ENCODE assay signal across 9 mouse cellular contexts in genomic region chr8:111923383-111923804, GRCm38 (mm10). TPM values are rescaled to one million over a fixed set of nuclear protein-coding genes. Genes with fewer than 3 reads are reported as not detected.
DNase-seq lines count a peak whose midpoint lies in the region; ATAC-seq and TF ChIP-seq lines count a peak whose summit lies in the region.
"Had no signal": no experiment of that assay in that cellular context is flagged by ENCODE, and none has a peak within 500 bp of the region (broad histone marks: within the 10 kb centered on the region; RNA-seq: fewer than 3 reads in every experiment).

No protein-coding gene starts in this region.

- ATAC-seq in cerebellum, adult (ENCODE audit: insufficient number of reproducible peaks, low FRiP score, low TSS enrichment) = peak; percentile 91

- TF ChIP-seq CTCF in testis, adult 2 months (IDR thresholded peaks at IDR 0.05; ENCODE audit: control insufficient read depth, insufficient read depth, insufficient replicate concordance, low read depth, low read length) = peak; percentile 36; the same call in 1 of the 2 replicates

- no peaks in the 10 kb centered on the region for H3K36me3 ChIP-seq in testis, adult 2 months (ENCODE audit: control insufficient read depth, insufficient read depth, low read length)
- H3K36me3 ChIP-seq: neural tube, embryonic 12.5 days had no signal

- no peaks in the 10 kb centered on the region for H3K27me3 ChIP-seq in testis, adult 2 months (ENCODE audit: control insufficient read depth, insufficient read depth, low read length)
- H3K27me3 ChIP-seq: neural tube, embryonic 12.5 days had no signal

- H3K4me1 ChIP-seq in testis, adult 2 months (ENCODE audit: control insufficient read depth, insufficient read depth, low read length) = peaks cover 3% of the 10 kb centered on the region
- H3K4me1 ChIP-seq: neural tube, embryonic 12.5 days had no signal

- peak; percentile 59 to 71 for DNase-seq in left cerebral cortex, adult 18-20 months (ENCODE audit: low spot score in 2 of 2)
- DNase-seq in left cerebral cortex, adult 8-10 months (ENCODE audit: low spot score in 2 of 2) = no peak
- peak; percentile 91 for DNase-seq in ES-CJ7 (ENCODE audit: low read depth, low spot score)
- peak; percentile 47 for DNase-seq in gonadal fat pad, adult 2 months (ENCODE audit: low read depth)
- peak; percentile 50 for DNase-seq in kidney, adult 9 months
- DNase-seq in lung, postnatal 10 days = peak; percentile 78

- peak overlapping the region; percentile 50 for H3K4me3 ChIP-seq in testis, adult 2 months (ENCODE audit: control insufficient read depth, low read depth, low read length)
- H3K4me3 ChIP-seq: neural tube, embryonic 12.5 days had no signal

- TF ChIP-seq POLR2A in testis, adult 2 months (IDR thresholded peaks at IDR 0.05; ENCODE audit: control insufficient read depth, low read depth, low read length) = no peak

- H3K27ac ChIP-seq in testis, adult 2 months (ENCODE audit: control insufficient read depth, insufficient read depth, low read depth, low read length) = peak overlapping the region; percentile 62
- H3K27ac ChIP-seq: neural tube, embryonic 12.5 days had no signal

RNA-seq across cellular contexts. Expression of gene Tmem231, which starts 10.3 kb away (rescaled TPM):
- 10 to 100 TPM; 12.0 to 12.7 TPM for total RNA-seq in left cerebral cortex, adult 18-20 months (2021)
- total RNA-seq in left cerebral cortex, adult 8-10 months (2022) = 10 to 100 TPM; 11.6 to 13.2 (median 12.5) TPM
- polyA plus RNA-seq in gonadal fat pad, adult 2 months (2012; rRNA removed) = 10.0 and 13.9 TPM in 2 replicates
- polyA plus RNA-seq in testis, adult 2 months (2012; rRNA removed) = 17.9 and 18.6 TPM in 2 replicates

RNA-seq across cellular contexts. Expression of gene Chst5, which starts 13.1 kb away (rescaled TPM):
- under 1 TPM; 0.40 to 0.53 TPM for total RNA-seq in left cerebral cortex, adult 18-20 months (2021)
- total RNA-seq in left cerebral cortex, adult 8-10 months (2022) = under 1 TPM; 0.30 to 0.80 (median 0.53) TPM
- polyA plus RNA-seq in gonadal fat pad, adult 2 months (2012; rRNA removed) = not detected in 2 replicates
- polyA plus RNA-seq in testis, adult 2 months (2012; rRNA removed) = 0.60 and 0.69 TPM in 2 replicates

RNA-seq across cellular contexts. Expression of gene Gabarapl2, which starts 17.1 kb away (rescaled TPM):
- 100 to 1,000 TPM; 221 to 236 TPM for total RNA-seq in left cerebral cortex, adult 18-20 months (2021)
- 100 to 1,000 TPM; 211 to 236 (median 227) TPM for total RNA-seq in left cerebral cortex, adult 8-10 months (2022)
- polyA plus RNA-seq in gonadal fat pad, adult 2 months (2012; rRNA removed) = 60.3 and 71.0 TPM in 2 replicates
- 18.7 and 24.3 TPM in 2 replicates for polyA plus RNA-seq in testis, adult 2 months (2012; rRNA removed)

RNA-seq across cellular contexts. Expression of gene Tmem170, which starts 46.8 kb away (rescaled TPM):
- total RNA-seq in left cerebral cortex, adult 18-20 months (2021) = 1 to 10 TPM; 4.1 to 4.2 TPM
- 1 to 10 TPM; 3.4 to 4.1 (median 3.6) TPM for total RNA-seq in left cerebral cortex, adult 8-10 months (2022)
- 5.2 and 5.8 TPM in 2 replicates for polyA plus RNA-seq in gonadal fat pad, adult 2 months (2012; rRNA removed)
- polyA plus RNA-seq in testis, adult 2 months (2012; rRNA removed) = 7.0 and 9.1 TPM in 2 replicates

Comparison
In these comparisons a context has a peak if more than half of its experiments do, and no peak if none do; other contexts are left out.
1. DNase-seq: peak in left cerebral cortex, adult 18-20 months (2 of 2), ES-CJ7 (single experiment), gonadal fat pad, adult 2 months (single experiment), kidney, adult 9 months (single experiment) and lung, postnatal 10 days (single experiment); none in left cerebral cortex, adult 8-10 months (0 of 2).